25 mouse cellular contexts compared by ENCODE assay signal in the genomic region with DNA sequence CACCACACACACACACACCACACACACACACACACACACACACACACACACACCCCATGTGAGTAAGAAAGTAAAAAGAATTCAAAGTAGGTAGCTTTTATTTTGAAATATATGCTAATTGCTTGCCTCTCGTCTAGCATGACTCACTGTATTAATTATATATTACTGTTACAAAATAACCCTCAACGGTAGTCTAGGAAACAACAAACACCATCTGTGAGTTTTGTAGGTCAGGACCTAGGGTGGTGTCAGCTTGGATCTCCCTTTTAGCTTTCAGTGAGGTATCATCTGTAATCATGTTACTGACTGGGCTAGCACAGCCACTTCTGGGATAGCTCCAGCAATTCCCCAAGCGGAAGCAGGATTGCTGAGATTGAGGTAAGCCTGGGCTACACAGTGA. TPM values are rescaled to one million over a fixed set of nuclear protein-coding genes. Genes with fewer than 3 reads are reported as not detected.
DNase-seq lines count a peak whose midpoint lies in the region; ATAC-seq and TF ChIP-seq lines count a peak whose summit lies in the region.
"Had no signal": no experiment of that assay in that cellular context is flagged by ENCODE, and none has a peak within 500 bp of the region (broad histone marks: within the 10 kb centered on the region; RNA-seq: fewer than 3 reads in every experiment).

No protein-coding gene starts in this region.

- H3K4me3 ChIP-seq in forebrain, embryonic 14.5 days (ENCODE audit: low read depth, low read length) = no peak overlapping the region
- no peak overlapping the region for H3K4me3 ChIP-seq in forebrain, embryonic 11.5 days (ENCODE audit: low read depth, low read length)
- no peak overlapping the region for H3K4me3 ChIP-seq in forebrain, postnatal 0 days (ENCODE audit: low read depth, low read length)
- H3K4me3 ChIP-seq: heart, embryonic 13.5 days; liver, embryonic 12.5 days had no signal

- no peaks in the 10 kb centered on the region for H3K9me3 ChIP-seq in forebrain, embryonic 14.5 days (replicated peaks; ENCODE audit: control insufficient read depth, low read length)
- H3K9me3 ChIP-seq in forebrain, embryonic 11.5 days (ENCODE audit: control insufficient read depth, low read length) = no peaks in the 10 kb centered on the region
- H3K9me3 ChIP-seq in forebrain, postnatal 0 days (ENCODE audit: low read length) = no peaks in the 10 kb centered on the region
- H3K9me3 ChIP-seq: heart, embryonic 13.5 days; hindbrain, embryonic 10.5 days; hindbrain, embryonic 15.5 days; liver, embryonic 12.5 days; midbrain, embryonic 13.5 days had no signal

- 52% methylated on average over 3 of the region's 3 CpGs for WGBS in forebrain, embryonic 14.5 days
- 79% methylated on average over 3 of the region's 3 CpGs for WGBS in forebrain, embryonic 11.5 days
- WGBS in forebrain, postnatal 0 days = 49% methylated on average over 3 of the region's 3 CpGs

- no peak overlapping the region for H3K4me2 ChIP-seq in forebrain, embryonic 14.5 days (ENCODE audit: low read length)
- no peak overlapping the region for H3K4me2 ChIP-seq in forebrain, embryonic 11.5 days (ENCODE audit: low read depth, low read length, severe bottlenecking)
- H3K4me2 ChIP-seq in forebrain, postnatal 0 days (ENCODE audit: low read depth) = no peak overlapping the region
- H3K4me2 ChIP-seq: liver, embryonic 12.5 days had no signal

- no peak overlapping the region for H3K27ac ChIP-seq in forebrain, embryonic 14.5 days (ENCODE audit: low read depth, low read length)
- no peak overlapping the region for H3K27ac ChIP-seq in forebrain, embryonic 11.5 days (ENCODE audit: low read depth, low read length)
- no peak overlapping the region for H3K27ac ChIP-seq in forebrain, postnatal 0 days (ENCODE audit: low read depth, low read length)
- H3K27ac ChIP-seq: heart, embryonic 13.5 days; hindbrain, embryonic 15.5 days; kidney, postnatal 0 days; liver, embryonic 12.5 days; macrophage had no signal

- peaks cover 3% of the 10 kb centered on the region; the same call in 1 of the 2 replicates for H3K4me1 ChIP-seq in forebrain, embryonic 14.5 days (ENCODE audit: control insufficient read depth, insufficient read depth, low read length)
- peaks cover 4% of the 10 kb centered on the region; the same call in 1 of the 2 replicates for H3K4me1 ChIP-seq in forebrain, embryonic 11.5 days (replicated peaks; ENCODE audit: control insufficient read depth, insufficient read depth, low read length)
- H3K4me1 ChIP-seq in forebrain, postnatal 0 days (ENCODE audit: insufficient read depth) = 0 out of 2 replicates have a peak, but pooled peaks cover 6% of the 10 kb centered on the region

- TF ChIP-seq CTCF in forebrain, postnatal 0 days (IDR thresholded peaks at IDR 0.05; ENCODE audit: low read depth) = no peak

- ATAC-seq in forebrain, embryonic 14.5 days = peak; percentile 21; the same call in 1 of the 2 replicates
- no peak for ATAC-seq in forebrain, embryonic 11.5 days (replicated peaks; ENCODE audit: low FRiP score)
- ATAC-seq in forebrain, postnatal 0 days = peak; percentile 25; the same call in 1 of the 2 replicates
- ATAC-seq: CD4-positive, CD25-positive, alpha-beta regulatory T cell, adult 4 months; inflammation-experienced regulatory T-cells, adult 6 months; liver, embryonic 12.5 days had no signal

- H3K27me3 ChIP-seq in forebrain, embryonic 14.5 days (replicated peaks; ENCODE audit: control insufficient read depth, insufficient read depth, low read length) = no peaks in the 10 kb centered on the region
- H3K27me3 ChIP-seq in forebrain, embryonic 11.5 days (ENCODE audit: control insufficient read depth, insufficient read depth, low read length) = no peaks in the 10 kb centered on the region
- H3K27me3 ChIP-seq in forebrain, postnatal 0 days (ENCODE audit: insufficient read depth, low read length) = no peaks in the 10 kb centered on the region
- H3K27me3 ChIP-seq: heart, embryonic 13.5 days; hindbrain, embryonic 15.5 days; midbrain, embryonic 13.5 days had no signal

- H3K36me3 ChIP-seq in forebrain, embryonic 14.5 days (ENCODE audit: control insufficient read depth, insufficient read depth, low read length) = no peaks in the 10 kb centered on the region
- no peaks in the 10 kb centered on the region for H3K36me3 ChIP-seq in forebrain, embryonic 11.5 days (ENCODE audit: control insufficient read depth, insufficient read depth, low read length)
- no peaks in the 10 kb centered on the region for H3K36me3 ChIP-seq in forebrain, postnatal 0 days (ENCODE audit: insufficient read depth)
- H3K36me3 ChIP-seq: heart, embryonic 13.5 days; hindbrain, embryonic 10.5 days; hindbrain, embryonic 15.5 days; liver, embryonic 12.5 days; midbrain, embryonic 13.5 days had no signal

- peak; percentile 35 for DNase-seq in forebrain, embryonic 14.5 days (ENCODE audit: low spot score)
- no peak for DNase-seq in forebrain, embryonic 11.5 days (ENCODE audit: low spot score)
- DNase-seq in retina, postnatal 1 day = peak; percentile 59
- no peak for DNase-seq in retina, embryonic 14.5 days (ENCODE audit: low spot score)
- no peak for DNase-seq in forebrain, postnatal 0 days
- DNase-seq in cerebellum, adult 9-11 months = no peak
- no peak for DNase-seq in adrenal gland, adult 8-10 months
- DNase-seq in cerebellum, adult 11-12 months = no peak
- DNase-seq: adrenal gland, postnatal 10 days; cerebellum, adult 18-20 months; cerebellum, postnatal 36 days; heart, postnatal 10 days; kidney, adult 2 months; kidney, postnatal 4 days; liver, postnatal 0 days; lung, postnatal 10 days had no signal

- H3K9ac ChIP-seq in forebrain, embryonic 14.5 days (ENCODE audit: low read length) = no peak overlapping the region
- no peak overlapping the region for H3K9ac ChIP-seq in forebrain, embryonic 11.5 days (ENCODE audit: low read length)
- H3K9ac ChIP-seq in forebrain, postnatal 0 days = no peak overlapping the region
- H3K9ac ChIP-seq: hindbrain, embryonic 15.5 days; liver, embryonic 12.5 days; liver, postnatal 0 days had no signal

RNA-seq across cellular contexts. Expression of a gene that starts 32.4 kb away (rescaled TPM):
- polyA plus RNA-seq in forebrain, embryonic 14.5 days (2014; fragmentation: Nextera tagmentation; extraction: Ambion mirVana) = 979 and 1,156 TPM in 2 replicates
- polyA plus RNA-seq in forebrain, embryonic 11.5 days (2014; fragmentation: Nextera tagmentation; extraction: Ambion mirVana) = 889 and 1,020 TPM in 2 replicates
- 738 and 1,020 TPM in 2 replicates for total RNA-seq in forebrain, postnatal 0 days (2014; rRNA removed)
- 708 and 819 TPM in 2 replicates for polyA plus RNA-seq in forebrain, postnatal 0 days (2015; fragmentation: Nextera tagmentation; extraction: Ambion mirVana)
- 1,000 to 10,000 TPM; 2,109 to 2,569 (median 2,425) TPM for total RNA-seq in adrenal gland, adult 8-10 months (2022)

Comparison
In these comparisons a context has a peak if more than half of its experiments do, and no peak if none do; other contexts are left out.
1. DNase-seq: peak in forebrain, embryonic 14.5 days (single experiment) and retina, postnatal 1 day (single experiment); none in forebrain, embryonic 11.5 days (single experiment), retina, embryonic 14.5 days (single experiment), forebrain, postnatal 0 days (single experiment), cerebellum, adult 9-11 months (single experiment), adrenal gland, adult 8-10 months (single experiment) and cerebellum, adult 11-12 months (single experiment).